Mouse (Mus musculus): Measurements from ENCODE around the gene Slc35f5. TPM values are rescaled to one million over a fixed set of nuclear protein-coding genes. Genes with fewer than 3 reads are reported as not detected.
A peak's percentile ranks its signal among the peaks of the same experiment; 100 is the strongest.

Gene Slc35f5
- polyA plus RNA-seq, 1 experiment, result 32.6 TPM

DNA sequence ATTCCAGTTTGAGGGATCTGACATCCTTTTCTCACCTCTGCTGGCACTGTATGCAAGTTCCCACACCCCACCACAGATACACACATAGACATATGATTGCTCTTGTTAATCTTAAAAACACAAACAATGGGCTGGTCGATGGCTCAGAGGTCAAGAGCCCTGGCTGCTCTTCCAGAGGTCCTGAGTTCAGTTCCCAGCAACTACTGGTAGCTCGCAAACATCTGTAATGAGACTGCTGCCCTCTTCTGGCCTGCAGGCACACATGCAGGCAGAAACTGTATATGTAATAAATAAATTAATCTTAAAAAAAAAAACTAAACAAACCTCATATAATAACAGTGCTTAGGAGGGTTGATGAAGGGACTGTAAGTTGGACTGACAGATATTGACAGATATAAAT is 13.8 kb downstream of the Slc35f5 start:
- no peak for DNase-seq (ENCODE audit: low read depth)

DNA sequence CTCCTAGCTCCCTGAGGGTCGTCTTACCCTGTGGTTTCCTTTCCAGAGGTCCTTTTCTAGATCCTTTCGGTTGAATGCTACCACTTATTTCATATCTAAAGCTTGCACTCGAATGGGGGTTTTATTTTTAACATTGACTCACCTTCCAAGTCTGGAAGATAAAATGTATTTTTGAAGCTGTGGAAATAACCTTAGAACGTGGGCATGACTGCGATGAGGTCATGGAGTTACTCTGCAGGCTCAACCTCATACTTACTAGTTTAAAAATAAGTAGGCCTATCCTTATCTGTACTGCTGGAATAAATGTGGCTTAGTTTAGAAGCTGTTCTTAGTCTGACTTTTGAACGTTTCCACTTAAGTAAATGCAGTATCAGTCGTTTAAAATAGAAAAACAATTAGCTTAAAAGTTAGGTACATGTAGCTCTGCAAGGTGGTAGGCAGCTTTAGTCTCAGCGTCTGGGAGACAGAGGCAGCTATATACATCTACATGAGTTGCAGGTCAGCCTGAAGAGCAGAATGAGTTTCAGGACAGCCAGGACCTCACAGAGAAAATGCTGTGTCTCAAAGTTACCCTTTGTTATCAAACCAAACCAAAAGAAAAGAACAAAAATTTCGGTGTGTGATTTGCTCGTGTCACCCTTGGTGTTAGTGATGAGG is 15.2 kb downstream of the Slc35f5 start:
- no peak for DNase-seq (ENCODE audit: low read depth)

DNA sequence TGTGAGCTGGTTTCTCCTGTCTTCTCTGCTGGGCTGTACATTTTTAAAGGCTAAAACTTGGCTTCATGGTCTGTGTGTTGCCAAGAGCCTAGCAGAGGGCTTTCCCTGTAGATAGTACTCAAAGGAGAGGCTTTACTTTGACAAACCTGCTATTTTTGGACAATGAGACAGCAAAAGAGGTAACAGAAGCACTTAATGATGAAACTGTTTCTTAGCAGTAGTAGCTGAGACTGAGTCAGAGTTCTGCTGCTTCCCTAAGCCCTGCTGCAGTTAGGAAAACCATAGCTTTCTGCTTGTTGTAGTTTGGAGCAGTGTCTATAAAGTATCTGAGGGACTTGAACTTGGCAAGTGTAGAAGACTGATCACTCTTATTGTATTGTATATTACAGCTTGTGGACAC is 16.6 kb downstream of the Slc35f5 start:
- DNase-seq (ENCODE audit: low read depth), result no peak

DNA sequence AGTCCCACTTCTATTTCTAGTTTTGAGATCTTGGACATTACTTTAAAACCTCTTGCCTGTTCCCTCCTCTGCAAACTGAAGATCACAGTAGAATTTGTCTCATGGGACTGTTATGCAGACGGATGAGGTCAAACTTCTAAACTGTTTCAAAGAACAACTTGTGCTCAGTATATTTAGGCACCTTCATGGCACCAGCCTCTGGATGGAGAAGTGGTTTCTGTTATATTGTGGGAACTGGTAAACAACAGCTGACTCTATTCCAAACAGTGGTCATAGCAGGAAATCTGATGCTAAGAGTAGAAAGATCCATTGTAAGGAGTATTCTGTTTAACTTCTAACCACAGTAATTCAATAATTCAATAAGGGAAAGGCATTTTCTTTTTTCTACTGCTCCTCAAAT is 17.7 kb downstream of the Slc35f5 start:
- no peak for DNase-seq (ENCODE audit: low read depth)

DNA sequence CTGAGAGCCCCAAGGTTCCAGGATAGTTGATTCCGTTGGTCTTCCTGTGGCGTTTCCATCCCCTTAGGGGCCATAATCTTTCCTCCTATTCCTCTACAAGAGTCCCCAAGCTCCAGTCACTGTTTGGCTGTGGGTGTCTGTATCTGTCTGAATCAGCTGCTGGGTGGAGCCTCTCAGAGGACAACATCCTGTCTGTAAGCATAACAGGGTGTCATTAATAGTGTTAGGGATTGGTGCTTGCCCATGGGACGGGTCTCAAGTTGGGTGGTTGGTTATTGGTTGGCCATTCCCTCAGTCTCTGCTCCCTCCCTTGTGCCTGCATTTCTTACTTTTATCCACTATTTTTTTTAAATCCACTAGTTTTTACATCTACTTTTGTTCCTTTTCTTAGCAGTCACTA is 20.7 kb downstream of the Slc35f5 start:
- no peak for DNase-seq (ENCODE audit: low read depth)

DNA sequence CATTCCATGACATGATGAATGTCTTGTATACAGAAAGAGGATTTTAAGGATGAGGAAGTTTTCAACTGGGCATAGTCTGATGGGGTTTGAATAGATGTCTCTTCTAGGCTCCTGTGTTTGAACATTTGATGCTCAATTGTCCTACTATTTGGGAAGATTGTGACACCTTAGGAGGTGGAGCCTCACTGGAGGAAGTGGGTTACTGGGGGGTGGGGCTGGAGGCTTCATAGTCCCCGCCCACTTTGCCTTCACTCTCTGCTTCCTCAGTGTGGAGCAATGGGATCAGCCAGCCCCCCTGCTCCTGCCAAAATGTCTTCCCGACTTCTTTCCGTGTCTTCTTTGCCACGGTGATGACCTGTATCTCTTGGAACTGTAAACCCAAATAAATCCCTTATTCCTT is 43.2 kb downstream of the Slc35f5 start:
- DNase-seq (ENCODE audit: low read depth), result no peak

DNA sequence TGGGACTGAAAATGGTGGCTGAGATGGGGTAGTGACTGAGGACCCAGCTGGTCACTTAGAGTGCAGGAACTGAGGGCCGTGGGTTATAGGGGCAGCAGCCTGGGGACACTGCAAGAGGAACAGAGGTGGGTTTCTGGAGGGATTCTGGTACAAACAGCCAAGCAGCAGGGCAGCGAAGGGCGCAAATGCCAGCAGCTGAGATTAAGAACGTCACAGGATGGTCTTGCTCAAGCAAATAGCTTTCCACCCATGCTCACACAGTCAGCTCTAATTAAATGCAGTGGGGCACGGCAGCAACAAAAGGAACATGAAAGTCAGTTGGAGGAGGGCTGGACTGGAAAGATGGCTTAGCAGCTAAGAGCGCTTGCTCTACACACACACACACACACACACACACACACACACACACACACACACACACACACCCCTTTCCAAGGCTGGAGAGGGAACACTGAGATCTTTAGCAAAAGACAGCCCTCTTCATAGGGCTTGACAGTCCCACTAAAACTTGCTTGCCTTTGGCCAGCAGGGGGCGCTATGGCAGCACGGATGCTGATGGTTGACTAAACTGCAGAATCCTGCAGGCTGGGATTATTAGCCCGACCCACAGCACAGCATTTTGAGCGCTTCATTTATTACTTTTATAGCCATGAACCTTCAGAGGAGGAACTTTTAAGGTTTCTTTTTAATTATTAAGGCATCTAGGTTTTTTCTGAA is 46.9 kb downstream of the Slc35f5 start:
- DNase-seq (ENCODE audit: low read depth), result peak; percentile 2

DNA sequence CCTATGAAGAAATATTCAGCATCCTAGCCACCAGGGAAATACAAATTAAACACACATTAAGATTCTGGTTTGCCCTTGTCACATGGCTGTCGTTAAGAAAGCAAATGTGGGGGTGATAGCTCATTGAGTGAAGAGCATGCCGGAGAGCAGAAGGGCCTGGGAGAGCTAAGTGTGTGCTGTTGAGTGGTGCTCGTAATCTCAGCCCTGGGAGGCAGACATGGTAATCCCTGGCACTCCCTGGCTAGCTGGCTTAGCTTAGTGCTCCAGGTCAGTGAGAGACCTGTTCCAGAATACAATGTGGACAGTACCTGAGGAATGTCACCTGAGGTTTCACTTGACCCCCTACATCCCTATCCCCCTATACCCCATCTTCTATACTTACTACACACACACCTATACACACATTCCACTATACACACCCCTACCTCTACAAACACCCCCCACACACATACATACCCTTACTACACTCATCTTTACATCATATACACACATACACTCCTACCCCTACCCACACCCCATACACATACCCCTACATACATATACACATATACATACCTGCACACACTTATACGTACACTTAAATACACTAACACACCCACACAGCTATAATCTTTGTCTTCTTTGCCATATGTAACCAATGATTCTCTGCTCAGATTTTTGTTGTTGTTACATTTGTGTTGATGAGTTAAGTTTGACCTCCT is 64.1 kb downstream of the Slc35f5 start:
- DNase-seq (ENCODE audit: low read depth), result no peak

DNA sequence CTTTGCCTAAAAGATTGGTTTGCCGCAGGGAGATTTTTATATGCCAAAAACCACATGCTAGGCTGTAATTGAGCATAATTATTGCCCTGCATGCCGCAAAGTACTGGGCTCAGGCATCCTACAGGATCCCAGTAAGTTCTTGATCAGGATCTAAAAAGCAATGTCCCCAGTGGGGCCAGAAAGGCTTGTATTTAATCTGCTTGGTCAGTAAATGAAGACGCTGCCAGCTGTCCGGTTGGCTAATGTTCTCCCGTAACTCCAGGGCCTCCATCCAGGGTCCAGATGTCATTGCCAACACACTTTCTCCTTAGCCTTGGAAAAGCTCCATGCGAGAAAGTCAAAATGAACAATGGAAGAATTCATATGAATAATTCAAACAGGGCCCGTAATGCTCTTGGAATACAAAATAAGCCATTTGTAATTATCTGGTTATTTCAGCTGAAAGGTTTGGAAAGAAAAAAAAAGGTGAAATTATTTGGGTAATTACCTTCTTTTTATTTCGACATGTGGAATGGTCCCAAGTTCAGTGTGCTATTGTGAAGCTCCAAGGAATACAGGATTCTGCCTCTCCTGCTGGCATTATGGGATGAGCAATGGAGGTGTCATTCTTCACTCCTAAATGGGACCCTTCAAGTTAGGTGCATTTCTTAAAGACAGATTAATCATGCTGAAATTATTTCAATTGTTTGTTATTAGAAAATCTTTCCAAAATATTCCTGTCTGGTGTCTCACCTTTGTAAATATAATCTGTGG is 79.3 kb downstream of the Slc35f5 start:
- DNase-seq (ENCODE audit: low read depth), result no peak

DNA sequence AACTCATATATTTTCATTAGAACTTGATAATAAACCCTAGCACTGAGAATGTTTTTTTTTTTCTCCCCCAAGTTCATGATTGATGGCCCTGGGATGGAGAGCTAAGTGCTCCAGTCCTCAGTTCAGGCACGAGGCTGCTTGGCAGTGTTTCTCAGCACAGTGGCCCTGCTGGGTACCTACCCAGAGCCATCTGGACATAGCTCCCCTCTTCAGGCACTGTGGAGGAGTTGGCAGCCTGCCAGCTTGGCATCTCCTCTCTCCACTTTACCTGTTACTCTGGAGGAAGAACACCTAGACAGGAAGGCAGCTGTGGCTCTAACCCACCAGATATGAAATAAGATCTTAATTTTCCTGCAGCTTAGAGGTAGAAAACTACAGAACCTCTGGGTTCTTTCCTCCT is 83.2 kb downstream of the Slc35f5 start:
- no peak for DNase-seq (ENCODE audit: low read depth)

Other genes starting within 250 kb of the Slc35f5 start
- gene Actr3, start 124.9 kb upstream of the Slc35f5 start, polyA plus RNA-seq (2012; rRNA removed), result 45.9 and 59.9 TPM in 2 replicates
- gene Gpr39, start 116.4 kb downstream of the Slc35f5 start, polyA plus RNA-seq (2012; rRNA removed), result 8.7 and 9.1 TPM in 2 replicates

Measured in gonadal fat pad, adult 2 months (tissue).